10 mouse cellular contexts compared by ENCODE assay signal in the genomic region with DNA sequence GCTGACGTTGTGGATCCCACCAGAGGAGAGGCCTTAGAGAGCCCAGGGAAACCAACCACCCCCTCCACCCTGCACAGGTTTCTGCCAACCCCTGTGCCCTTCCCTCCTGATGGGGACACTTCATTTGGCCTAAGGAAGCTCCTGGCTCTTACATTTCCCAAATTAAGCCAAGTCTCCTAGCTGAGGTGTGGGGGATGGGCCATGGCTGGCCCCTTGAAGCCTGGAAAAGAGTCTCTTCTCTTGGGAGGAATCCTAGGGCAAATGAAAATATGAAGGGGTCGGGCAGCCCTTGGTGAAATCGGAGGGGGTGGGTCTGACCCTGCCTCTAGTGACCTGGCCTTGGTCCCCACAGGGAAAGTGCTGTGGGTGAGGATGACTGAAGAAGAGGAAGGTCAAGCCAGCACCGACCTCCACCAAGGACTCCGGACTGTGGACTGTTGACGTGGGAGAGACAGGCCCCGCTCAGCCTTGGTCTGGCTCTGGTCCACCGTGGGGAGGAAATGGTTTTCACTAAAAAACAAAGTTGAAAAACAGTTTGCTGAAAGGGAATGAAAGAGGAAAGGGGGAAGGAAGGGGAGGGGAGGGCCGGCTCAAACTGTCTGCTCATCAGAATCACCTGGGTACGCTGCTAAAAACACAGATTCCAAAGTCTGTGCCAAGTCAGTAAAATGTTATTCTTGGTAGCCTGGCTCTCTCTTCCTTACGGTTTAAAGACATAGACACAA.
DNase-seq lines count a peak whose midpoint lies in the region; ATAC-seq lines count a peak whose summit lies in the region.
"Had no signal": no experiment of that assay in that cellular context is flagged by ENCODE, and none has a peak within 500 bp of the region (broad histone marks: within the 10 kb centered on the region; RNA-seq: fewer than 3 reads in every experiment).

No protein-coding gene starts in this region.

- WGBS in limb, embryonic 11.5 days, result 77% methylated on average over 11 of the region's 11 CpGs

- no peak overlapping the region for H3K9ac ChIP-seq in limb, embryonic 11.5 days (ENCODE audit: low read length)

- no peaks in the 10 kb centered on the region for H3K36me3 ChIP-seq in limb, embryonic 11.5 days (ENCODE audit: control insufficient read depth, insufficient read depth, low read length)

- H3K9me3 ChIP-seq in limb, embryonic 11.5 days (ENCODE audit: control insufficient read depth, low read length), result no peaks in the 10 kb centered on the region

- H3K4me1 ChIP-seq in limb, embryonic 11.5 days (ENCODE audit: control insufficient read depth, insufficient read depth, low read length), result peaks cover 15% of the 10 kb centered on the region

- intact Hi-C loops in heart, postnatal 10 days (cut with DNase I), result no loop called here

- no peak overlapping the region for H3K4me3 ChIP-seq in limb, embryonic 11.5 days (ENCODE audit: low read depth, low read length)

- 0 out of 2 replicates have a peak overlapping the region, but pooled peaks have one; percentile 26 for H3K27ac ChIP-seq in limb, embryonic 11.5 days (replicated peaks; ENCODE audit: low read depth, low read length)
- H3K27ac ChIP-seq: macrophage had no signal

- no peak for ATAC-seq in limb, embryonic 11.5 days (ENCODE audit: insufficient number of reproducible peaks, low FRiP score, low TSS enrichment, low read depth)

- no peaks in the 10 kb centered on the region for H3K27me3 ChIP-seq in limb, embryonic 11.5 days (ENCODE audit: control insufficient read depth, insufficient read depth, low read length)

- peak; percentile 64 for DNase-seq in ovary, postnatal 36 days (ENCODE audit: low spot score)
- no peak for DNase-seq in ovary, postnatal 10 days (ENCODE audit: low spot score)
- peak; percentile 69 to 73 for DNase-seq in heart, postnatal 10 days
- DNase-seq in limb, embryonic 11.5 days (ENCODE audit: low spot score), result no peak
- DNase-seq in cerebellum, adult 8-10 months, result no peak
- no peak for DNase-seq in spleen, postnatal 14 days (ENCODE audit: low spot score in 2 of 2)
- DNase-seq in cerebellum, postnatal 25 days, result no peak
- DNase-seq in spleen, adult 12 weeks (ENCODE audit: low spot score), result no peak
- DNase-seq: right cerebral cortex, adult 18-20 months had no signal

- H3K4me2 ChIP-seq in limb, embryonic 11.5 days (ENCODE audit: low read depth, severe bottlenecking), result no peak overlapping the region

Comparison
In these comparisons a context has a peak if more than half of its experiments do, and no peak if none do; other contexts are left out.
1. DNase-seq: peak in ovary, postnatal 36 days (single experiment) and heart, postnatal 10 days (2 of 2); none in ovary, postnatal 10 days (single experiment), limb, embryonic 11.5 days (single experiment), cerebellum, adult 8-10 months (single experiment), spleen, postnatal 14 days (0 of 2), cerebellum, postnatal 25 days (0 of 2) and spleen, adult 12 weeks (single experiment).